Mouse (Mus musculus) layer of hippocampus, adult 6 months (tissue): Measurements from ENCODE around the gene Olfr180. TPM values are rescaled to one million over a fixed set of nuclear protein-coding genes. Genes with fewer than 3 reads are reported as not detected.

Experiments used
- long read RNA-seq, 2 experiments: library from polyadenylated mRNA; unstranded; transcript quantifications; one replicate each; pipeline ENCODE4 v2.0.0; 2019 to 2020
- polyA plus RNA-seq: library from polyadenylated mRNA; unstranded; fragments of <200 nt; fragmentation: Nextera tagmentation; gene quantifications from 2 replicates; pipeline ENCODE4 v1.2.3, GENCODE M21; 2021

The Olfr180 gene
- polyA plus RNA-seq, result not detected in 2 replicates
- long read RNA-seq, experiment 1, result 0 reads
- long read RNA-seq, experiment 2, result 0 reads

GRCm38 (mm10) chr16:58929292-58929691, at the start of gene Olfr180:
Gene Olfr180 (minus strand): TSS chr16:58929392.

GRCm38 (mm10) chr16:58928655-58929054, 537 bp downstream of the Olfr180 start, which contains the start of gene Olfr181:
Gene Olfr181 (minus strand): TSS chr16:58928755.

GRCm38 (mm10) chr16:58891963-58892362, 37.2 kb downstream of the Olfr180 start, which contains the start of gene Olfr178:
Gene Olfr178 (minus strand): TSS chr16:58892063.

GRCm38 (mm10) chr16:58874668-58875067, 54.5 kb downstream of the Olfr180 start, which contains the start of gene Olfr177:
Gene Olfr177 (minus strand): TSS chr16:58874768.

Other genes with a start within 250 kb of the Olfr180 start
- 0.11 TPM in 1 of 2 replicates, not detected in the other for gene Gpr15, start 210.3 kb downstream of the Olfr180 start, polyA plus RNA-seq
- gene Cldnd1, start 201.5 kb downstream of the Olfr180 start, polyA plus RNA-seq, result 95.5 and 116 TPM in 2 replicates
- not detected in 2 replicates for gene Olfr172, start 166.2 kb downstream of the Olfr180 start, polyA plus RNA-seq
- not detected in 2 replicates for gene Olfr173, start 129.1 kb downstream of the Olfr180 start, polyA plus RNA-seq
- gene Olfr175-ps1, start 102.6 kb downstream of the Olfr180 start, polyA plus RNA-seq, result not detected in 2 replicates
- not detected in 2 replicates for gene Olfr177, start 54.6 kb downstream of the Olfr180 start, polyA plus RNA-seq
- gene Olfr178, start 37.3 kb downstream of the Olfr180 start, polyA plus RNA-seq, result not detected in 2 replicates
- not detected in 2 replicates for gene Olfr181, start 637 bp downstream of the Olfr180 start, polyA plus RNA-seq
- gene Olfr183, start 66.0 kb upstream of the Olfr180 start, polyA plus RNA-seq, result not detected in 2 replicates
- gene Olfr186, start 100.9 kb upstream of the Olfr180 start, polyA plus RNA-seq, result not detected in 2 replicates
- not detected in 2 replicates for gene Olfr187, start 110.4 kb upstream of the Olfr180 start, polyA plus RNA-seq
- not detected in 2 replicates for gene Olfr190, start 148.6 kb upstream of the Olfr180 start, polyA plus RNA-seq
- not detected in 2 replicates for gene Olfr191, start 160.4 kb upstream of the Olfr180 start, polyA plus RNA-seq
- gene Olfr193, start 182.5 kb upstream of the Olfr180 start, polyA plus RNA-seq, result not detected in 2 replicates
- not detected in 2 replicates for gene Olfr194, start 191.7 kb upstream of the Olfr180 start, polyA plus RNA-seq
- gene Olfr195, start 217.7 kb upstream of the Olfr180 start, polyA plus RNA-seq, result not detected in 2 replicates
- not detected in 2 replicates for gene Olfr196, start 241.1 kb upstream of the Olfr180 start, polyA plus RNA-seq